Mouse (Mus musculus): ENCODE results near the gene Lexm.

GRCm38 (mm10) chr4:106546896-106547295 is 70.1 kb downstream of the Lexm start:
- TF ChIP-seq CTCF (conservative IDR thresholded peaks at IDR 0.05; ENCODE audit: insufficient read depth, insufficient read length, low read depth, low read length) (no peak), POLR2A (IDR thresholded peaks at IDR 0.05; ENCODE audit: low read depth, low read length) (no peak)
